Mouse (Mus musculus) left cerebral cortex, adult 9 months (tissue): Measurements from ENCODE around the gene Klhl5.

Experiments
- DNase-seq, 2 experiments: peaks; one replicate each; pipeline ENCODE4 v3.0.0; 2022; ENCODE audit warnings: low spot score in 2 of 2

The Klhl5 gene

GRCm38 (mm10) chr5:65145499-65146101, 38.3 kb downstream of the Klhl5 start:
- no peak for DNase-seq

GRCm38 (mm10) chr5:65146749-65147148, 39.4 kb downstream of the Klhl5 start:
- no peak for DNase-seq

- DNase-seq: no peak
These were observed 42.4 kb downstream of the Klhl5 start for GRCm38 (mm10) chr5:65149706-65150105.

GRCm38 (mm10) chr5:65150376-65150955, 43.1 kb downstream of the Klhl5 start:
- DNase-seq: no peak

GRCm38 (mm10) chr5:65151276-65151675, 43.9 kb downstream of the Klhl5 start:
- no peak for DNase-seq

GRCm38 (mm10) chr5:65151767-65152166, 44.4 kb downstream of the Klhl5 start:
- DNase-seq: no peak

- no peak for DNase-seq
These were observed 46.9 kb downstream of the Klhl5 start for GRCm38 (mm10) chr5:65154287-65154686.

- DNase-seq: no peak
These were observed 49.5 kb downstream of the Klhl5 start for GRCm38 (mm10) chr5:65156853-65157252.

GRCm38 (mm10) chr5:65157412-65158381, 50.4 kb downstream of the Klhl5 start:
- DNase-seq: no peak

GRCm38 (mm10) chr5:65158696-65159305, 51.5 kb downstream of the Klhl5 start:
- DNase-seq: no peak

GRCm38 (mm10) chr5:65163001-65163400, 55.7 kb downstream of the Klhl5 start:
- DNase-seq: no peak

GRCm38 (mm10) chr5:65163489-65164092, 56.3 kb downstream of the Klhl5 start:
- DNase-seq: no peak

GRCm38 (mm10) chr5:65170206-65170605, 62.9 kb downstream of the Klhl5 start:
- peak in 1 of 2 experiments; percentile 27 for DNase-seq

GRCm38 (mm10) chr5:65175035-65175917, 67.9 kb downstream of the Klhl5 start:
- DNase-seq: peak; percentile 59 to 85

GRCm38 (mm10) chr5:65175918-65176484, 68.7 kb downstream of the Klhl5 start:
- no peak for DNase-seq

GRCm38 (mm10) chr5:65177026-65177514, 69.7 kb downstream of the Klhl5 start:
- no peak for DNase-seq

- no peak for DNase-seq
These were observed 71.1 kb downstream of the Klhl5 start for GRCm38 (mm10) chr5:65178477-65178876.

GRCm38 (mm10) chr5:65181160-65181793, 73.9 kb downstream of the Klhl5 start:
- no peak for DNase-seq

GRCm38 (mm10) chr5:65181794-65182169, 74.4 kb downstream of the Klhl5 start:
- no peak for DNase-seq

- no peak for DNase-seq
These were observed 74.9 kb downstream of the Klhl5 start for GRCm38 (mm10) chr5:65182268-65182667.
